7 mouse cellular contexts compared by ENCODE assay signal in genomic region chr10:109832768-109833291, GRCm38 (mm10).
DNase-seq lines count a peak whose midpoint lies in the region; ATAC-seq and TF ChIP-seq lines count a peak whose summit lies in the region.

No protein-coding gene starts in this region.

- 38% methylated on average over 18 of the region's 18 CpGs for WGBS in stomach, embryonic 15.5 days

- H3K27ac ChIP-seq in stomach, embryonic 15.5 days, result no peak overlapping the region

- H3K4me2 ChIP-seq in stomach, embryonic 15.5 days, result peak overlapping the region; percentile 33; the same call in 1 of the 2 replicates

- no peaks in the 10 kb centered on the region for H3K4me1 ChIP-seq in stomach, embryonic 15.5 days

- H3K9me3 ChIP-seq in stomach, embryonic 15.5 days, result no peaks in the 10 kb centered on the region

- no peaks in the 10 kb centered on the region for H3K27me3 ChIP-seq in stomach, embryonic 15.5 days (replicated peaks)

- peak; percentile 88 for DNase-seq in brain, embryonic 14.5 days (ENCODE audit: low read depth)
- peak; percentile 19 for DNase-seq in cerebellum, adult 9-11 months
- DNase-seq in frontal cortex, postnatal 36 days (ENCODE audit: low spot score in 2 of 2), result peak; percentile 55 to 66
- DNase-seq in left cerebral cortex, postnatal 36 days (ENCODE audit: low spot score in 2 of 2), result peak; percentile 52 to 55
- no peak for DNase-seq in testis, postnatal 10 days (ENCODE audit: low spot score)
- DNase-seq in lung, postnatal 25 days (ENCODE audit: low spot score), result no peak

- TF ChIP-seq POLR2A in brain, embryonic 14.5 days (IDR thresholded peaks at IDR 0.05; ENCODE audit: borderline replicate concordance, extremely low read depth, insufficient read depth, insufficient read length, poor library complexity, severe bottlenecking), result no peak

- intact Hi-C loops in left cerebral cortex, postnatal 36 days (cut with DNase I), result loop anchor here (5.0 kb wide), 1 partner anchor 36 kb away; no protein-coding TSS in a partner anchor

- no peak overlapping the region for H3K9ac ChIP-seq in stomach, embryonic 15.5 days

- no peak overlapping the region for H3K4me3 ChIP-seq in stomach, embryonic 15.5 days (replicated peaks)

- TF ChIP-seq CTCF in brain, embryonic 14.5 days (IDR thresholded peaks at IDR 0.05; ENCODE audit: borderline replicate concordance, extremely low read depth, insufficient read depth, insufficient read length), result no peak

- no peaks in the 10 kb centered on the region for H3K36me3 ChIP-seq in stomach, embryonic 15.5 days

- no peak for ATAC-seq in stomach, embryonic 15.5 days (ENCODE audit: insufficient read depth, low FRiP score, low read depth)

Comparison
In these comparisons a context has a peak if more than half of its experiments do, and no peak if none do; other contexts are left out.
1. DNase-seq: peak in brain, embryonic 14.5 days (single experiment), cerebellum, adult 9-11 months (single experiment), frontal cortex, postnatal 36 days (2 of 2) and left cerebral cortex, postnatal 36 days (2 of 2); none in testis, postnatal 10 days (single experiment) and lung, postnatal 25 days (single experiment).